Mouse (Mus musculus): Measurements from ENCODE around the gene Ier5. TPM values are rescaled to one million over a fixed set of nuclear protein-coding genes. Genes with fewer than 3 reads are reported as not detected.
A peak's percentile ranks its signal among the peaks of the same experiment; 100 is the strongest.

Ier5 gene
- total and polyA plus RNA-seq, 3 experiments = 47.7 to 59.3 (median 58.8) TPM

- TF ChIP-seq UBTF (IDR thresholded peaks at IDR 0.05; ENCODE audit: low read depth, low read length) = no peak
- TF ChIP-seq TBP (conservative IDR thresholded peaks at IDR 0.05; ENCODE audit: low read depth, low read length) = no peak
- no peak for TF ChIP-seq ZMIZ1 (IDR thresholded peaks at IDR 0.05; ENCODE audit: low read depth, low read length)
- TF ChIP-seq GABPA (IDR thresholded peaks at IDR 0.05; ENCODE audit: insufficient replicate concordance, low read depth, low read length) = no peak
- peak; percentile 93 for TF ChIP-seq ETS1 (conservative IDR thresholded peaks at IDR 0.05; ENCODE audit: low read depth, low read length)
- TF ChIP-seq CTCF (conservative IDR thresholded peaks at IDR 0.05 in 1 of 2, IDR thresholded peaks at IDR 0.05 in 1 of 2; ENCODE audit: low read depth in 2 of 2, low read length in 2 of 2) = no peak
- TF ChIP-seq POLR2A (IDR thresholded peaks at IDR 0.05; ENCODE audit: low read depth, low read length) = no peak
- TF ChIP-seq MXI1 (IDR thresholded peaks at IDR 0.05; ENCODE audit: low read depth, low read length) = peak; percentile 42; the same call in 1 of the 2 replicates
- no peak for TF ChIP-seq MYC (IDR thresholded peaks at IDR 0.05; ENCODE audit: low read depth, low read length)
- no peak for TF ChIP-seq ZKSCAN1 (IDR thresholded peaks at IDR 0.05; ENCODE audit: borderline replicate concordance, low read depth, low read length)
- TF ChIP-seq CHD1 (IDR thresholded peaks at IDR 0.05; ENCODE audit: low read depth, low read length) = peak; percentile 99
- TF ChIP-seq NELFE (IDR thresholded peaks at IDR 0.05; ENCODE audit: low read depth, low read length) = 0 out of 2 replicates have a peak, but pooled peaks have one; percentile 34
- TF ChIP-seq PAX5 (IDR thresholded peaks at IDR 0.05; ENCODE audit: low read length) = no peak
Measured at GRCm38 (mm10) chr1:155056166-155056565, 43.3 kb downstream of the Ier5 start (continued).

DNA sequence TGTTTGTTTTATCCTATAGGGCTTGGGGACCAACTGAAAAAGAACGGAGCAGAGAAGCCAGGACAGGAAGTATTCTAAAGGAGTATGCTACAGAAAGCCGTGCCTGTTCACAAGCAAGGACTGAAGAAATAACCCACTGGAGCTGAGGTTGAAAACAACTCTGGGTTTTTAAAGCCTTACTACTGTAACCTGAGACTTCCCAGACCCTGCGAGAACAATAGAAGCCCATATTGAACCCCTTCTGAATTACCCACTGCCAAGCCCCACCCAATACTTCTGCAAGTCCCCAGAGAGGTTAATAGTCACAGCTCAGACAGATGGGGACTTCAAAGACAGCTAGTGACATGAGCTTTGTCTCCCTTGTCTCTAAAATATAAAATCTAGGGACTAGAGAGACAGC is 44.4 kb downstream of the Ier5 start:
- dilution Hi-C loops (cut with MboI; ENCODE audit: extremely low pct_ligation_motif_present, extremely low pct_unique_long_range_greater_than_20kb, low sequenced_read_pairs) (no loop called here), in situ Hi-C loops (cut with MboI; ENCODE audit: low pct_ligation_motif_present, low pct_unique_long_range_greater_than_20kb, low sequenced_read_pairs) (no loop called here)
- peak; percentile 60 for DNase-seq (ENCODE audit: extremely low read depth)
- Histone ChIP-seq H3K4me2 (ENCODE audit: insufficient read depth, low read depth, poor library complexity, severe bottlenecking) (peak overlapping the region; percentile 84), H3K27me3 (replicated peaks) (no peaks in the 10 kb centered on the region), H3K27ac (ENCODE audit: insufficient read depth, low read depth) (peak overlapping the region; percentile 75), H3K4me3 (replicated peaks in 1 of 3; ENCODE audit: low read depth in 2 of 3, low read length in 2 of 3, poor library complexity in 1 of 3) (peak overlapping the region in 1 of 3 experiments; percentile 20), H3K79me2 (replicated peaks; ENCODE audit: control insufficient read depth, extremely low read depth, insufficient read depth, poor library complexity, severe bottlenecking) (no peaks in the 10 kb centered on the region), H3K9me3 (replicated peaks; ENCODE audit: low read length) (no peaks in the 10 kb centered on the region), H3K4me1 (ENCODE audit: control insufficient read depth in 1 of 2, insufficient read depth in 2 of 2) (peaks cover 52 to 89% of the 10 kb centered on the region in 2 experiments), H3K36me3 (replicated peaks in 1 of 2; ENCODE audit: control insufficient read depth in 1 of 2, insufficient read depth in 1 of 2, low read length in 1 of 2) (no peaks in the 10 kb centered on the region), H3K9ac (ENCODE audit: insufficient read depth, low read depth) (peak overlapping the region; percentile 21; the same call in 1 of the 2 replicates)
- TF ChIP-seq MAZ (IDR thresholded peaks at IDR 0.05; ENCODE audit: low read depth, low read length) = 0 out of 2 replicates have a peak, but pooled peaks have one; percentile 43
- TF ChIP-seq TCF12 (IDR thresholded peaks at IDR 0.05; ENCODE audit: low read depth, low read length) = 0 out of 2 replicates have a peak, but pooled peaks have one; percentile 37
- TF ChIP-seq POLR2A (IDR thresholded peaks at IDR 0.05; ENCODE audit: low read depth, low read length) = no peak; the same call in 1 of the 2 replicates
- peak; percentile 67 for TF ChIP-seq TBP (conservative IDR thresholded peaks at IDR 0.05; ENCODE audit: low read depth, low read length)
- TF ChIP-seq ETS1 (conservative IDR thresholded peaks at IDR 0.05; ENCODE audit: low read depth, low read length) = peak; percentile 41
- no peak for TF ChIP-seq RCOR1 (conservative IDR thresholded peaks at IDR 0.05; ENCODE audit: low read depth, low read length)
- 0 out of 2 replicates have a peak, but pooled peaks have one; percentile 4 for TF ChIP-seq BHLHE40 (IDR thresholded peaks at IDR 0.05; ENCODE audit: low read depth, low read length)
- no peak for TF ChIP-seq NRF1 (IDR thresholded peaks at IDR 0.05; ENCODE audit: low read depth, low read length)
- no peak for TF ChIP-seq SMC3 (IDR thresholded peaks at IDR 0.05; ENCODE audit: low read depth, low read length)
